Mouse (Mus musculus): Measurements from ENCODE around the gene Rgcc.

DNA sequence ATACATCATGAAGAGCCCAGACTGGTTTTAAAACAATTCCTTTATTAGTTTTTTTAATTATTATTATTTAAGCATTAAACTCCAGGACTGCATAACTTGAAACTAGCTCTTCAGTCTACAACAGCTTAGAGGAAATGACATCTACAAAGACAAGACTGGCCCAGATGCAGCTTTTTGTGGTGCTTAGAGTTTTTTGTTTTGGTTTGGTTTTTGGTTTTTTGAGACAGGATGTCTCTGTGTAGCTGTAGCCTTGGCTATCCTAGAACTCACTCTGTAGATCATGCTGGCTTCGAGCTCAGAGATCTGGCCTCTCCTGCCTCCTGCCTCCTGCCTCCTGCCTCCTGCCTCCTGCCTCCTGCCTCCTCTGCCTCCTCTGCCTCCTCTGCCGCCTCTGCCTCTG lies 45.7 kb downstream of the Rgcc start:
- no peak for TF ChIP-seq POLR2A (IDR thresholded peaks at IDR 0.05; ENCODE audit: extremely low read depth, insufficient read depth, low read length)
- no peak for TF ChIP-seq CTCF (IDR thresholded peaks at IDR 0.05; ENCODE audit: extremely low read depth, insufficient read depth, low read length)

All from cortical plate, adult 2 months (tissue).